Mouse (Mus musculus) lung, adult 2 months (tissue): Measurements from ENCODE around the gene Cela2a. TPM values are rescaled to one million over a fixed set of nuclear protein-coding genes. Genes with fewer than 3 reads are reported as not detected.
A peak's percentile ranks its signal among the peaks of the same experiment; 100 is the strongest.

ENCODE experiments used
- DNase-seq: peaks from one replicate; pipeline ENCODE4 v3.0.0; 2022
- H3K4me1 ChIP-seq: fragments of 200-500 bp; 2 replicates; pipeline ENCODE4 v1.6.1; 2011; ENCODE audit warnings: low read length; ENCODE audit not compliant: control insufficient read depth, insufficient read depth
- H3K4me3 ChIP-seq: fragments of 200-500 bp; replicated peaks from 2 replicates; pipeline ENCODE3; 2011; ENCODE audit warnings: low read depth, mild to moderate bottlenecking, control low read depth, low read length; ENCODE audit errors: extremely low read depth
- CTCF ChIP-seq: fragments of 200-500 bp; IDR thresholded peaks from 2 replicates; pipeline ENCODE4 v1.5.1; 2011; ENCODE audit warnings: mild to moderate bottlenecking, low read length, control low read depth; ENCODE audit not compliant: insufficient read depth
- POLR2A ChIP-seq: fragments of 200-500 bp; IDR thresholded peaks from 2 replicates; pipeline ENCODE4 v1.6.1; 2011; ENCODE audit warnings: low read depth, mild to moderate bottlenecking, control low read depth, low read length, borderline replicate concordance; ENCODE audit errors: extremely low read depth
- WGBS: fragments of 180-500 bp; shearing (Covaris S2); methylation state at CpG from one replicate; pipeline ENCODE4 v1.1.7; 2018; 5-methylcytosine and 5-hydroxymethylcytosine counted together
- polyA plus RNA-seq: library from polyadenylated mRNA; depleted of rRNA; stranded (reverse); fragments of >200 nt; gene quantifications from 2 replicates; pipeline ENCODE4 v1.2.3, GENCODE M21; 2012

Cela2a gene
- polyA plus RNA-seq, 1 experiment = 1.5 TPM

- no peak for DNase-seq
- TF ChIP-seq POLR2A = no peak
- no peak for TF ChIP-seq CTCF
- H3K4me3 ChIP-seq = no peak overlapping the region
- WGBS = 67% methylated on average over 19 of the region's 19 CpGs
- no peaks in the 10 kb centered on the region for H3K4me1 ChIP-seq
These were observed 34.4 kb upstream of the Cela2a start for GRCm38 (mm10) chr4:141860246-141860841.

DNA sequence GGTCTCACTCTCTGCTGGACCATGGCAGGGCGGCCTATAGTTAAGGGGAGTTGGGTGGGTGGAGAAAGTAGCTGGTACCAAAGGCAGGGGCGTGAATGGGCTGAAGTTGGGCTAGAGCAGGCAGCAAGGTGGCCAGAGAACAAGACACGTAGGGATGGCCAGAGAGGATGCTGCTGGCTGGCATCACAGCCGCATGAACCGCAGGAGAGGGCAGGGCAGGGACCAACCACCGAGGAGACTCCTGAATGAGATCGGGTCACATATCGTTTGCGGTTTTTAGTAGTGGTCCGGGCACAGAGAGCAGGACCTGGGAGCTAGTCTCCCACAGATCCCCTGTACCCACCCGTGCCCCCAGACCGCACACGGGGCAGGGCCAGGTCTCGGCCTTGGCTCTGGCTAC is 33.4 kb upstream of the Cela2a start:
- no peaks in the 10 kb centered on the region for H3K4me1 ChIP-seq
- TF ChIP-seq CTCF (no peak), POLR2A (no peak)
- DNase-seq = no peak
- WGBS = 94% methylated on average over 14 of the region's 14 CpGs
- H3K4me3 ChIP-seq = no peak overlapping the region

GRCm38 (mm10) chr4:141858501-141858900 is 32.5 kb upstream of the Cela2a start:
- 66% methylated on average over 20 of the region's 20 CpGs for WGBS

GRCm38 (mm10) chr4:141857422-141857930 is 31.5 kb upstream of the Cela2a start:
- H3K4me3 ChIP-seq = no peak overlapping the region
- TF ChIP-seq POLR2A (no peak), CTCF (peak; percentile 93)
- 17% methylated on average over 10 of the region's 10 CpGs for WGBS
- DNase-seq = peak; percentile 84
- no peaks in the 10 kb centered on the region for H3K4me1 ChIP-seq

More at GRCm38 (mm10) chr4:141858501-141858900, 32.5 kb upstream of the Cela2a start:
- DNase-seq = no peak
- no peaks in the 10 kb centered on the region for H3K4me1 ChIP-seq
- no peak for TF ChIP-seq CTCF
- no peak for TF ChIP-seq POLR2A
- no peak overlapping the region for H3K4me3 ChIP-seq

DNA sequence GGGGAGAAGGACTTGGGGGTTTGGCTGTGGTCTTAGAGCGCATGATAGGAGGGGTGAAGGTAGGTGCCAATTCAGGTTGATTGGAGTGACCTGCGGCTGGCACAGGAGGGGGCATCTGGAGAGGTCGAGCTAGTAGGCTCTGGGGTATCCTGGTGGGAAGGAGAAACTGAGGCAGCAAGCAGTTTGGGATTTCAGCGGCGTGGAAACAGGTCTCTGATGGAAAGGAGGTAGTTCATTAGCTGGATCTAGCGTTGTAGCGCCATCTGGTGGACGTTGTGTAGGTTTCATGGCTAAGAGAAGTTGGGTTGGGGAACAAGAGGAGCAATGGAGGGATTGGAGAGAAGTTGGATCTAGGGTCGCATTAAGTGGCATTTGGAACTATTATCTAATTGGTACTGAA is 27.5 kb upstream of the Cela2a start:
- WGBS = 61% methylated on average over 9 of the region's 9 CpGs
- Histone ChIP-seq H3K4me3 (no peak overlapping the region), H3K4me1 (no peaks in the 10 kb centered on the region)
- TF ChIP-seq POLR2A (no peak), CTCF (peak; percentile 64)
- DNase-seq = peak; percentile 52

- H3K4me3 ChIP-seq = no peak within 1 kb of the TSS
- no peak for TF ChIP-seq POLR2A
- no peak for TF ChIP-seq CTCF
- 86% methylated on average over 6 of the region's 6 CpGs for WGBS
- no peak for DNase-seq
- no peaks in the 10 kb centered on the region for H3K4me1 ChIP-seq
These were observed 20.0 kb upstream of the Cela2a start, which contains the start of gene Ctrc for GRCm38 (mm10) chr4:141845999-141846398. TSS of gene Ctrc (minus strand) at chr4:141846359.

- 47% methylated on average over 5 of the region's 5 CpGs for WGBS
These were observed 8.7 kb upstream of the Cela2a start for GRCm38 (mm10) chr4:141834536-141835095.

DNA sequence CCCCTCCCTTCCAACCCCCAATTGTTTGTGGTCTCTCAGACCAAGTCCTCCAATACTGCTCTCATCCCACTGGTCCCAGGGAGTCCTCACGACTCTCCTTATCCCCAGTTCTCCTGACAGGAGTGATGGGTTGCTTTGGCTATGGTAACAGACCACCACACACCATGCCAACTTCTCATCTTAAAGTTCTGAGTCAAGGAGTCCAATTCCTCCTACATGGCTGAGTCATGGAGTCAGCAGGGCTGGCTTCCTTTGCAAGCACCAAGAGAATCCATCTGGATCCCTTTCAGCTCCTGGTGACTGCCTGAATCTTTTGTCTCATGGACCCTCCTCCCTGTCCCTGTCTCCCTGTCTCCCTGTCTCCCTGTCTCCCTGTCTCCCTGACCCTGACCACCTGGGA is 8.0 kb upstream of the Cela2a start:
- H3K4me3 ChIP-seq = no peak overlapping the region
- no peak for TF ChIP-seq CTCF
- no peak for TF ChIP-seq POLR2A
- no peaks in the 10 kb centered on the region for H3K4me1 ChIP-seq
- no peak for DNase-seq
- WGBS = 41% methylated on average over 1 of the region's 1 CpGs

More at GRCm38 (mm10) chr4:141834536-141835095, 8.7 kb upstream of the Cela2a start:
- H3K4me1 ChIP-seq = no peaks in the 10 kb centered on the region
- no peak overlapping the region for H3K4me3 ChIP-seq
- DNase-seq = no peak
- no peak for TF ChIP-seq POLR2A
- TF ChIP-seq CTCF = no peak

- 70% methylated on average over 7 of the region's 7 CpGs for WGBS
- Histone ChIP-seq H3K4me1 (no peaks in the 10 kb centered on the region), H3K4me3 (no peak overlapping the region)
- DNase-seq = no peak
- no peak for TF ChIP-seq CTCF
- no peak for TF ChIP-seq POLR2A
These were observed 5.4 kb upstream of the Cela2a start for GRCm38 (mm10) chr4:141831361-141831760.

DNA sequence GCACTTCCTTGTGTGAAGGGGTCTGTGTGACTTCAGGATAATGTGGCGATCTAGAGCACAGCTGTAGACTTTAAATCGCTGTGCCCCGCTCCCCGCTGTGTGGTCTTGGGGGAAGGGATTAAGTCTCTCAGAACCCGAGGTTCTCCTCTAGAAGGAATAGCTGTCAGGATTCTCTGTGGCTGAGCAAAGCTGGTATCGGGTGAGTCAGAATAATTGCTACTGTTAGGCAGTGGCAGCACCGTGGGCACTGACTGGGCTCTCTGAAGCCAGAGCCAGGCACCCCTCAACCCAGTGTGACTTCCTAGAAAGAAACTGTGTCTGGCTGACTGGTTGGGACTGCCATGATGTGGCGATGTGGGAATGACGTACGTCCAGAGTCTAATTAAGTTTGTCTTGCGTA is 4.4 kb upstream of the Cela2a start:
- DNase-seq = no peak
- WGBS = 60% methylated on average over 11 of the region's 11 CpGs
- Histone ChIP-seq H3K4me3 (no peak overlapping the region), H3K4me1 (no peaks in the 10 kb centered on the region)
- TF ChIP-seq CTCF (no peak), POLR2A (no peak)
